16 mouse cellular contexts compared by ENCODE assay signal in genomic region chr2:141578206-141578605, GRCm38 (mm10).
"Had no signal": no experiment of that assay in that cellular context is flagged by ENCODE, and none has a peak within 500 bp of the region (broad histone marks: within the 10 kb centered on the region; RNA-seq: fewer than 3 reads in every experiment).

No protein-coding gene starts in this region.

- H3K9me3 ChIP-seq: neural tube, embryonic 13.5 days; neural tube, embryonic 15.5 days; stomach, embryonic 15.5 days had no signal

- H3K4me1 ChIP-seq: neural tube, embryonic 15.5 days; stomach, embryonic 15.5 days had no signal

- H3K4me3 ChIP-seq: neural tube, embryonic 13.5 days; neural tube, embryonic 15.5 days; stomach, embryonic 15.5 days had no signal

- DNase-seq: retina, postnatal 1 day; right cerebral cortex, adult 18-20 months; right cerebral cortex, postnatal 14 days; right cerebral cortex, postnatal 25 days; right cerebral cortex, postnatal 4 days; spleen, adult 18-20 months; thymus, adult 18-20 months; thymus, adult 2 months; thymus, postnatal 14 days; thymus, postnatal 25 days; thymus, postnatal 36 days; thymus, postnatal 4 days had no signal

- H3K27ac ChIP-seq: neural tube, embryonic 13.5 days; neural tube, embryonic 15.5 days; stomach, embryonic 15.5 days; stomach, postnatal 0 days had no signal

- H3K9ac ChIP-seq: neural tube, embryonic 13.5 days; neural tube, embryonic 15.5 days; stomach, embryonic 15.5 days had no signal

- H3K36me3 ChIP-seq: neural tube, embryonic 13.5 days; neural tube, embryonic 15.5 days; stomach, embryonic 15.5 days had no signal
